ENCODE assay signal across 28 mouse cellular contexts in the genomic region with DNA sequence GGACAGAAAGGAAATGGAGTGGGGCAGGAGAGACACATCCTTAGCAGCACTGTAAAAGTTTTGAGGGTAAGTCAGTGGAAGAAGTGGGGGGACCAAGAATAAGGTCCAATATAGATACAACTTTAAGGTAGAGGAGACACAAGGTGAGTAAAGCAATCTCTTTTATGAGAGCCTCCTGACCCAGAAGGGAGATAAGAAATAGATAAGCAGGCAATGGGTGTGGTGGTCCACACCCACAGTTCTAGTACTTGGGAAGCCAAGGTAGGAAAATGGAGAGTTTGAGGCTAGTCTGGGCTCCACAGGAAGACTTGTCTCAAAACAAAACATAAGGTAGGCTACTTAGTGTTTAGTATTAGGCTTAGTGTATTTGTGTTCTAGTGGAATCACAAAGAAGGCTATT.
DNase-seq lines count a peak whose midpoint lies in the region; ATAC-seq and TF ChIP-seq lines count a peak whose summit lies in the region.
"Had no signal": no experiment of that assay in that cellular context is flagged by ENCODE, and none has a peak within 500 bp of the region (broad histone marks: within the 10 kb centered on the region; RNA-seq: fewer than 3 reads in every experiment).

No protein-coding gene starts in this region.

- H3K27ac ChIP-seq in MEL (ENCODE audit: control insufficient read depth, low read depth, low read length) = no peak overlapping the region
- H3K27ac ChIP-seq in intestine, embryonic 16.5 days (ENCODE audit: low read length) = peak overlapping the region; percentile 90
- H3K27ac ChIP-seq in liver, embryonic 15.5 days (replicated peaks) = no peak overlapping the region
- peak overlapping the region; percentile 66 for H3K27ac ChIP-seq in stomach, embryonic 16.5 days (ENCODE audit: low read length)
- no peak overlapping the region for H3K27ac ChIP-seq in kidney, embryonic 15.5 days
- H3K27ac ChIP-seq: embryonic facial prominence, embryonic 10.5 days; embryonic facial prominence, embryonic 15.5 days; forebrain, embryonic 12.5 days; heart, embryonic 13.5 days; hindbrain, embryonic 15.5 days; midbrain, embryonic 13.5 days; neural tube, embryonic 15.5 days; stomach, embryonic 15.5 days had no signal

- peaks cover 14 to 26% of the 10 kb centered on the region in 2 experiments for H3K4me1 ChIP-seq in MEL (ENCODE audit: control insufficient read depth in 1 of 2, insufficient read depth in 2 of 2, low read length in 2 of 2)
- peaks cover 40% of the 10 kb centered on the region for H3K4me1 ChIP-seq in intestine, embryonic 16.5 days (ENCODE audit: control insufficient read depth, insufficient read depth, low read length)
- H3K4me1 ChIP-seq in liver, embryonic 15.5 days (replicated peaks) = peaks cover 34% of the 10 kb centered on the region
- peaks cover 37% of the 10 kb centered on the region for H3K4me1 ChIP-seq in stomach, embryonic 16.5 days (ENCODE audit: control insufficient read depth, insufficient read depth, low read length)
- peaks cover 37% of the 10 kb centered on the region for H3K4me1 ChIP-seq in kidney, embryonic 15.5 days

- intact Hi-C loops in left cerebral cortex, postnatal 4 days (cut with DNase I) = loop anchor here (5.0 kb wide), 1 partner anchor 107 kb away; the partner anchor contains the start of gene Erbin

- no peak for TF ChIP-seq POLR2A in MEL (IDR thresholded peaks at IDR 0.05; ENCODE audit: control insufficient read depth in 1 of 2, insufficient read depth in 1 of 2, low read depth in 1 of 2, low read length in 2 of 2, poor library complexity in 1 of 2)

- TF ChIP-seq EP300 in MEL (IDR thresholded peaks at IDR 0.05; ENCODE audit: low read depth in 1 of 2, low read length in 2 of 2) = peak; percentile 40 to 65; a peak in 3 of 4 replicates

- no peak for TF ChIP-seq RAD21 in MEL (IDR thresholded peaks at IDR 0.05; ENCODE audit: low read depth, low read length)

- no peak for DNase-seq in MEL (ENCODE audit: low read depth, low spot score)
- no peak for DNase-seq in layer of hippocampus, postnatal 36 days
- DNase-seq in left cerebral cortex, postnatal 4 days = no peak
- DNase-seq: adrenal gland, postnatal 14 days; cerebellum, adult 18-20 months; cerebellum, postnatal 14 days; gastrocnemius, postnatal 10 days; heart, postnatal 10 days; kidney, postnatal 4 days; retina, postnatal 1 day; right cerebral cortex, postnatal 14 days; thymus, adult 18-20 months; thymus, postnatal 25 days had no signal

- peak overlapping the region; percentile 25 for H3K4me2 ChIP-seq in intestine, embryonic 16.5 days (ENCODE audit: low read depth, low read length)
- peak overlapping the region; percentile 20; the same call in 1 of the 2 replicates for H3K4me2 ChIP-seq in liver, embryonic 15.5 days
- H3K4me2 ChIP-seq in stomach, embryonic 16.5 days (ENCODE audit: low read depth, low read length) = no peak overlapping the region
- H3K4me2 ChIP-seq in kidney, embryonic 15.5 days = no peak overlapping the region
- H3K4me2 ChIP-seq: embryonic facial prominence, embryonic 15.5 days; forebrain, embryonic 12.5 days; heart, embryonic 13.5 days; hindbrain, embryonic 15.5 days; midbrain, embryonic 13.5 days; neural tube, embryonic 15.5 days; stomach, embryonic 15.5 days had no signal

- no peaks in the 10 kb centered on the region for H3K27me3 ChIP-seq in MEL (ENCODE audit: control insufficient read depth in 1 of 2, insufficient read depth in 2 of 2, low read length in 2 of 2)
- no peaks in the 10 kb centered on the region for H3K27me3 ChIP-seq in intestine, embryonic 16.5 days (replicated peaks; ENCODE audit: control insufficient read depth, insufficient read depth, low read length)
- H3K27me3 ChIP-seq in liver, embryonic 15.5 days = no peaks in the 10 kb centered on the region
- no peaks in the 10 kb centered on the region for H3K27me3 ChIP-seq in stomach, embryonic 16.5 days (ENCODE audit: control insufficient read depth, insufficient read depth, low read length)
- no peaks in the 10 kb centered on the region for H3K27me3 ChIP-seq in kidney, embryonic 15.5 days
- H3K27me3 ChIP-seq: embryonic facial prominence, embryonic 15.5 days; forebrain, embryonic 12.5 days; heart, embryonic 13.5 days; hindbrain, embryonic 15.5 days; megakaryocyte, embryonic 14.5 days; midbrain, embryonic 13.5 days; neural tube, embryonic 15.5 days; Patski; stomach, embryonic 15.5 days had no signal

- peaks cover 0 to 21% of the 10 kb centered on the region in 2 experiments; a peak in 3 of 4 replicates for H3K36me3 ChIP-seq in MEL (ENCODE audit: control insufficient read depth in 1 of 2, insufficient read depth in 2 of 2, low read length in 2 of 2)
- H3K36me3 ChIP-seq in intestine, embryonic 16.5 days (ENCODE audit: control insufficient read depth, insufficient read depth, low read length) = no peaks in the 10 kb centered on the region; the same call in 1 of the 2 replicates
- H3K36me3 ChIP-seq in liver, embryonic 15.5 days (replicated peaks) = no peaks in the 10 kb centered on the region
- no peaks in the 10 kb centered on the region for H3K36me3 ChIP-seq in stomach, embryonic 16.5 days (ENCODE audit: control insufficient read depth, insufficient read depth, low read length)
- H3K36me3 ChIP-seq in kidney, embryonic 15.5 days = no peaks in the 10 kb centered on the region
- H3K36me3 ChIP-seq: embryonic facial prominence, embryonic 15.5 days; forebrain, embryonic 12.5 days; stomach, embryonic 15.5 days had no signal

- TF ChIP-seq CTCF in MEL (IDR thresholded peaks at IDR 0.05 in 2 of 3, conservative IDR thresholded peaks at IDR 0.05 in 1 of 3; ENCODE audit: control insufficient read depth in 1 of 3, insufficient read depth in 1 of 3, low read depth in 2 of 3, low read length in 3 of 3, poor library complexity in 1 of 3, severe bottlenecking in 1 of 3) = no peak

- no peaks in the 10 kb centered on the region for H3K9me3 ChIP-seq in MEL (replicated peaks; ENCODE audit: insufficient read depth, low read length)
- H3K9me3 ChIP-seq in intestine, embryonic 16.5 days (ENCODE audit: control insufficient read depth, low read length) = no peaks in the 10 kb centered on the region
- H3K9me3 ChIP-seq in liver, embryonic 15.5 days (replicated peaks) = no peaks in the 10 kb centered on the region
- H3K9me3 ChIP-seq in stomach, embryonic 16.5 days (replicated peaks; ENCODE audit: control insufficient read depth, low read length) = no peaks in the 10 kb centered on the region
- H3K9me3 ChIP-seq in kidney, embryonic 15.5 days (replicated peaks) = no peaks in the 10 kb centered on the region
- H3K9me3 ChIP-seq: embryonic facial prominence, embryonic 10.5 days; embryonic facial prominence, embryonic 15.5 days; forebrain, embryonic 12.5 days; G1E; heart, embryonic 13.5 days; hindbrain, embryonic 15.5 days; megakaryocyte, embryonic 14.5 days; midbrain, embryonic 13.5 days; neural tube, embryonic 15.5 days; stomach, embryonic 15.5 days had no signal

- peak; percentile 83 for ATAC-seq in intestine, embryonic 16.5 days
- ATAC-seq in liver, embryonic 15.5 days (ENCODE audit: insufficient read depth) = peak; percentile 41
- ATAC-seq in stomach, embryonic 16.5 days (ENCODE audit: insufficient read depth, low FRiP score) = no peak
- no peak for ATAC-seq in kidney, embryonic 15.5 days (replicated peaks; ENCODE audit: low FRiP score)
- ATAC-seq: midbrain, embryonic 13.5 days; Patski had no signal

- no peak overlapping the region for H3K4me3 ChIP-seq in MEL (ENCODE audit: control insufficient read depth in 1 of 2, insufficient read depth in 1 of 2, low read depth in 2 of 2, low read length in 2 of 2)
- no peak overlapping the region for H3K4me3 ChIP-seq in intestine, embryonic 16.5 days (ENCODE audit: low read length)
- H3K4me3 ChIP-seq in liver, embryonic 15.5 days (replicated peaks) = no peak overlapping the region
- no peak overlapping the region for H3K4me3 ChIP-seq in stomach, embryonic 16.5 days (replicated peaks; ENCODE audit: low read length)
- H3K4me3 ChIP-seq in kidney, embryonic 15.5 days (replicated peaks) = no peak overlapping the region
- H3K4me3 ChIP-seq: embryonic facial prominence, embryonic 10.5 days; embryonic facial prominence, embryonic 15.5 days; forebrain, embryonic 12.5 days; heart, embryonic 13.5 days; hindbrain, embryonic 15.5 days; megakaryocyte, embryonic 14.5 days; midbrain, embryonic 13.5 days; neural tube, embryonic 15.5 days; stomach, embryonic 15.5 days had no signal

- H3K9ac ChIP-seq in MEL (ENCODE audit: control insufficient read depth, low read depth, low read length, poor library complexity, severe bottlenecking) = no peak overlapping the region
- H3K9ac ChIP-seq in intestine, embryonic 16.5 days (ENCODE audit: low read depth, low read length) = peak overlapping the region; percentile 13; the same call in 1 of the 2 replicates
- no peak overlapping the region for H3K9ac ChIP-seq in liver, embryonic 15.5 days
- H3K9ac ChIP-seq in stomach, embryonic 16.5 days (ENCODE audit: low read length) = no peak overlapping the region
- H3K9ac ChIP-seq in kidney, embryonic 15.5 days = no peak overlapping the region
- H3K9ac ChIP-seq: embryonic facial prominence, embryonic 15.5 days; forebrain, embryonic 12.5 days; heart, embryonic 13.5 days; hindbrain, embryonic 15.5 days; midbrain, embryonic 13.5 days; neural tube, embryonic 15.5 days; stomach, embryonic 15.5 days had no signal

- H3K79me2 ChIP-seq in MEL (ENCODE audit: control insufficient read depth, insufficient read depth, low read length, poor library complexity) = no peaks in the 10 kb centered on the region

TF ChIP-seq in MEL, 35 proteins besides CTCF, POLR2A, EP300 and RAD21:
- TF ChIP-seq MAX (IDR thresholded peaks at IDR 0.05; ENCODE audit: low read length) = no peak
- peak; percentile 44; the same call in 1 of the 2 replicates for TF ChIP-seq TCF12 (IDR thresholded peaks at IDR 0.05; ENCODE audit: low read depth, low read length)
- TF ChIP-seq MAFK (IDR thresholded peaks at IDR 0.05; ENCODE audit: borderline replicate concordance, low read depth, low read length) = no peak
- no peak for TF ChIP-seq POLR2AphosphoS2 (IDR thresholded peaks at IDR 0.05; ENCODE audit: low read length)
- TF ChIP-seq RCOR1 (IDR thresholded peaks at IDR 0.05; ENCODE audit: low read depth, low read length) = no peak
- TF ChIP-seq TBP (IDR thresholded peaks at IDR 0.05; ENCODE audit: low read depth, low read length) = no peak
- TF ChIP-seq MYB (IDR thresholded peaks at IDR 0.05; ENCODE audit: low read depth, low read length) = no peak
- no peak for TF ChIP-seq ZNF384 (IDR thresholded peaks at IDR 0.05; ENCODE audit: low read depth, low read length)
- TF ChIP-seq GATA1 (IDR thresholded peaks at IDR 0.05; ENCODE audit: low read depth, low read length) = peak; percentile 77
- TF ChIP-seq UBTF (IDR thresholded peaks at IDR 0.05; ENCODE audit: borderline replicate concordance, insufficient read depth, low read depth, low read length) = no peak
- no peak for TF ChIP-seq CHD2 (IDR thresholded peaks at IDR 0.05; ENCODE audit: low read length)
- no peak for TF ChIP-seq NELFE (IDR thresholded peaks at IDR 0.05; ENCODE audit: low read depth, low read length)
- TF ChIP-seq USF2 (IDR thresholded peaks at IDR 0.05; ENCODE audit: borderline replicate concordance in 1 of 2, insufficient read depth in 1 of 2, low read depth in 1 of 2, low read length in 2 of 2) = no peak

Comparison
In these comparisons a context has a peak if more than half of its experiments do, and no peak if none do; other contexts are left out.
1. H3K27ac ChIP-seq: peak in intestine, embryonic 16.5 days (single experiment) and stomach, embryonic 16.5 days (single experiment); none in MEL (single experiment), liver, embryonic 15.5 days (single experiment) and kidney, embryonic 15.5 days (single experiment).
2. ATAC-seq: peak in intestine, embryonic 16.5 days (single experiment) and liver, embryonic 15.5 days (single experiment); none in stomach, embryonic 16.5 days (single experiment) and kidney, embryonic 15.5 days (single experiment).
3. H3K4me2 ChIP-seq: peak in intestine, embryonic 16.5 days (single experiment) and liver, embryonic 15.5 days (single experiment); none in stomach, embryonic 16.5 days (single experiment) and kidney, embryonic 15.5 days (single experiment).